Mouse (Mus musculus) thymus, adult 2 months (tissue): Measurements from ENCODE around the gene Igfbp7. TPM values are rescaled to one million over a fixed set of nuclear protein-coding genes. Genes with fewer than 3 reads are reported as not detected.
A peak's percentile ranks its signal among the peaks of the same experiment; 100 is the strongest.

Experiments
- DNase-seq: peaks from one replicate; pipeline ENCODE4 v3.0.0; 2021
- H3K27ac ChIP-seq: fragments of 200-500 bp; 2 replicates; pipeline ENCODE4 v1.5.1; 2012; ENCODE audit warnings: low read length, control low read depth; ENCODE audit not compliant: control insufficient read depth, insufficient read depth
- H3K27me3 ChIP-seq: fragments of 200-500 bp; 2 replicates; pipeline ENCODE4 v1.6.1; 2012; ENCODE audit warnings: mild to moderate bottlenecking, low read length, moderate library complexity, mixed read lengths; ENCODE audit not compliant: control insufficient read depth, insufficient read depth
- H3K36me3 ChIP-seq: fragments of 200-500 bp; 2 replicates; pipeline ENCODE4 v1.6.1; 2012; ENCODE audit warnings: mild to moderate bottlenecking, low read length, moderate library complexity; ENCODE audit not compliant: control insufficient read depth, insufficient read depth
- H3K4me1 ChIP-seq: fragments of 200-500 bp; replicated peaks from 2 replicates; pipeline ENCODE4 v1.6.1; 2012; ENCODE audit warnings: low read length; ENCODE audit not compliant: control insufficient read depth, insufficient read depth
- H3K4me3 ChIP-seq: fragments of 200-500 bp; 2 replicates; pipeline ENCODE4 v1.5.1; 2012; ENCODE audit warnings: mild to moderate bottlenecking, low read length, control low read depth, moderate library complexity; ENCODE audit not compliant: control insufficient read depth, insufficient read depth
- CTCF ChIP-seq: fragments of 200-500 bp; IDR thresholded peaks from 2 replicates; pipeline ENCODE4 v1.5.1; 2012; ENCODE audit warnings: mild to moderate bottlenecking, control low read depth, low read length, moderate library complexity, borderline replicate concordance; ENCODE audit not compliant: control insufficient read depth, poor library complexity, insufficient read depth; ENCODE audit errors: extremely low read depth
- POLR2A ChIP-seq: fragments of 200-500 bp; IDR thresholded peaks from 2 replicates; pipeline ENCODE4 v1.6.1; 2012; ENCODE audit warnings: mild to moderate bottlenecking, low read length, control low read depth, moderate library complexity; ENCODE audit not compliant: control insufficient read depth, poor library complexity, insufficient read depth; ENCODE audit errors: extremely low read depth
- WGBS: fragments of 180-500 bp; shearing (Covaris S2); methylation state at CpG from one replicate; pipeline ENCODE4 v1.1.7; 2018; 5-methylcytosine and 5-hydroxymethylcytosine counted together
- polyA plus RNA-seq: library from polyadenylated mRNA; depleted of rRNA; stranded (reverse); fragments of >200 nt; gene quantifications from 2 replicates; pipeline ENCODE4 v1.2.3, GENCODE M21; 2012

Igfbp7 gene
- polyA plus RNA-seq, 1 experiment: 370 TPM

DNA sequence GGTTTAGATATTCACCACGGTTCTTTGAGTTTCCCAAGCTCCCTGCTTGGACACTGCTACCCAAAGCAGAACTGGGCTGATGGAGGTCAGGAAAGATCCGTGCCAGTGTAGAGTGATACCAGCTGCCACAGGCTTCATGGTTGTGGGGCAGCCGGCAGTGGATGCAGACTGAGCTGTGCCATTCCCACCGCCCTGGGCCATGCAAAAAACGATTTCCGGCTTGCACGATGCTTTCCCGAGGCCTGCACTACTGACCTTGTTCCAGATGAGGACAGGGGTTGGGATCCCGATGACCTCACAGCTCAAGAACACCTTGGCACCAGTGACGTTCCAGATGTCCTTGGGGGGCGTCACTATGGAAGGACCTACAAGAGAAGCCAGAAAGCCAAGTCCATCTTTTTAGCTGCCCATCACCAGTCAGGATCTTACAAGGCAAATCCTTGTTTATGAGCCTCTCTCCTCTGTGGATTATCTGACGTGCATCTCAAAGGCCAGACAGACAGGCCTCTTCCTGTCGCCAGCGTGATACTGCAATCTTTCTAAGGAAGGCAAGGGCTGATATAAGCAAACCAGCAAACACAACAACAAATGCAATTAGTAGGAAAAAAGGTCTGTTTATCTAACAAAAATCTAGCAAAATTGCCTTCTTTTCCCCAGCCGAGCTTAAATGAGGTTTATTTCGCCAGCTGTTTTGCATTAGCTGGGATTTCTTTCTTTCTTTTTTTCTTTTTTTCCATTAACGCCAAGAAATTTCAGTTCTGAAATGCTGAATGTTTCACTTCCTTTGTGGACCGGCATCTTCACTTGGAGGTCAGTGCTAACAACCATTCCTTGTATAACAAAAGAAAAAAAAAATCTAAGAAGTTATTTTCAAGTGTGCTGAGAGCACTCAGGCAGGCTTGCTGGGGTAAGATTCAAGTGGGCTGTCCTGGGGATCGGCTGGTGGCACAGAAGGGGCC is 52.3 kb downstream of the Igfbp7 start:
- H3K27me3 ChIP-seq: no peaks in the 10 kb centered on the region
- DNase-seq: no peak
- H3K4me1 ChIP-seq: peaks cover 25% of the 10 kb centered on the region
- H3K4me3 ChIP-seq: no peak overlapping the region
- 91% methylated on average over 19 of the region's 19 CpGs for WGBS
- H3K27ac ChIP-seq: no peak overlapping the region
- no peaks in the 10 kb centered on the region for H3K36me3 ChIP-seq
- TF ChIP-seq CTCF (no peak), POLR2A (no peak)

DNA sequence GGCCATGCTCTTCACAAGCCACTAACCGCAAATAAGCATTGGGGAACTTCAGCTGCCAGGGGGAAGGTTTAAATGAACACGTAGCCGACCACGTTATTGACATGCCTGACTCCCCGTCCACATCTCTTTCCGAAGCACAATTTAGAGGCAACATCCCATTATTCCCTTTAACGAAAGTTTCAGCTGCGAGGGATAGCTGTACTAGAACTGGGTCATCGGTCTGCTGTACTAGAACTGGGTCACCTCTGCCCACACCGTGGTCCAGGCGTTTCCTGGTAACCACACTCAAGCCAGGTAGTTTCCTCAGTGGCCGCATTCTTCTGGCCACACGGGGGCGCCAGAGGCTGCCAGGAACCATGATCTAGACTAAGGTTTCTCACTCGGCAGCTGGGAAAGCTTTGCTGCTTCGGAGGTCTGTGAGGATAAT is 53.5 kb downstream of the Igfbp7 start:
- 1% methylated on average over 16 of the region's 16 CpGs for WGBS
- Histone ChIP-seq H3K27me3 (no peaks in the 10 kb centered on the region), H3K4me1 (peaks cover 25% of the 10 kb centered on the region), H3K4me3 (no peak overlapping the region), H3K36me3 (peaks cover 5% of the 10 kb centered on the region; the same call in 1 of the 2 replicates), H3K27ac (no peak overlapping the region)
- DNase-seq: peak; percentile 79
- TF ChIP-seq POLR2A (no peak), CTCF (peak; percentile 99)

DNA sequence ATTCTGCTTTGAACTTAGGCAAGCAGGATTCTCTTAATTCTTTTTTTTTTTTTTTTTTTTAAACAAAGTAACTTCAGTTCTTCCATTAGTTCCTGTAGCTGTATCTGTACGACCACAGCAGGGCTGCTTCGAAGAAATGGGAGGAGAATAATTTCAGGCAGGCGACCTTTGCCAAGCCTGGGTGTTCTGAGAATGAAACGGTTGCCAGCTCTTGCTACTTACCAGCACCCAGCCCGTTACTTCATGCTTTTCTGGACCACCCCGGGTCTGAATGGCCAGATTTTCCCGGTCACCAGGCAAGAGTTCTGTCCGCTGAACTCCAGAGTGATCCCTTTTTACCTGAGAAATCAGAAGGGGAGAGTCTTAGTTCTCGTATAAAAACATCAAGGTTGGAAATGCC is 56.1 kb downstream of the Igfbp7 start:
- TF ChIP-seq POLR2A: no peak
- TF ChIP-seq CTCF: no peak
- Histone ChIP-seq H3K36me3 (peaks cover 29% of the 10 kb centered on the region), H3K4me3 (no peak overlapping the region), H3K27me3 (no peaks in the 10 kb centered on the region), H3K27ac (no peak overlapping the region), H3K4me1 (peaks cover 14% of the 10 kb centered on the region)
- DNase-seq: no peak
- whole genome bisulfite sequencing: 66% methylated on average over 9 of the region's 9 CpGs

DNA sequence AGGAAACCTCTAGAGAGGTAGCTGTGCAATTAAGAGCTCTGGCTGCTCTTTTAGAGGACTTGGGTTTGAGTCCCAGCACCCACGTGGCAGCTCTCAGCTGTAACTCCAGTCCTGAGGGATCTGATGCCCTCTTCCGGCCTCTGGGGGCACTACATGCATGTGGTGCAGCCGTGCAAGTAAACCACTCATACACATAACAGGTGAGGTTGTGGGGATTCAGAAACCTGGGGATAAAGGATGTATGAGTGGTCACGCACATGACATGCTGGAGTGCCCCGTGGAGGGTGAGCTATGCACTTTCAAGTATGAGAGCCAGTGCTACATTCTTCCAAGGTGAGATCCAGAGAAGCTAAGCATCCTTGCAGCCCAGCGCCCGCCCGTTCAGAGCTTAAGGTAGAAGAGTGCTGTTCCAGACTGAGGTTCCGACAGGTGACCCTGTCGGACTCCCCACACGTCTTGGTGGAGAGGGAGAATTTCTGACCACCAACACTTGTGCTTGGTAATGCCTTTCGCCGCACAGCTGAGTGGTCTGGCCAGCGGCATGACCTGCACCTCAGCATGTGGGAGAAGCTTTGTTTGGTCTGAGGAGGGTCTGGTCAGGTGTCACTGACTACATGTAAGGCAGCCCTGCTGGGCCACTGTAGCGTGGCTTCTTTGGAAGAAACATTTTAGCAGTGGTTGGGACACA is 57.7 kb downstream of the Igfbp7 start:
- H3K4me1 ChIP-seq: peaks cover 14% of the 10 kb centered on the region
- H3K27ac ChIP-seq: no peak overlapping the region
- DNase-seq: no peak
- H3K27me3 ChIP-seq: no peaks in the 10 kb centered on the region
- peaks cover 41% of the 10 kb centered on the region for H3K36me3 ChIP-seq
- 98% methylated on average over 15 of the region's 15 CpGs for WGBS
- H3K4me3 ChIP-seq: no peak overlapping the region
- no peak for TF ChIP-seq CTCF
- TF ChIP-seq POLR2A: no peak

DNA sequence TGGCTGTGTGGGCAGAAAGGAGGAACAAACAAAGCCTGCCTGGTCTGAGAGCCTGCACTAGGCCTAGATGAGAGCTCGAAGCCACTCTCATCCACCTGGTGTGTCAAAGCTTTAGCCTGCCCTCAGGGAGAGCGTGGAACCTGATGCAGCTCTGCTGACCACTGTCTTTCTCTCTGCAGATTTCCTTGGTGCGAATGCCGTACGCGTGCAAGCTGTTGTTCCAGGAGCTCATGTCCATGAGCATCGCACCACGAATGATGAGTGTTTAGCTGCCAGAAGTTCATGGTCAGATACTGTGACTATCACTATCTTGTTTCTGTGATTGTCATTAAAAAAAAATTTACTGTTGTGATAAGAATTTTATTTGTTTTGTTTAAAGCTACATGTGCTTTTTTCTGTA is 58.9 kb downstream of the Igfbp7 start:
- Histone ChIP-seq H3K4me3 (no peak overlapping the region), H3K27me3 (no peaks in the 10 kb centered on the region), H3K36me3 (peaks cover 52% of the 10 kb centered on the region), H3K27ac (no peak overlapping the region), H3K4me1 (peaks cover 5% of the 10 kb centered on the region)
- WGBS: 97% methylated on average over 8 of the region's 8 CpGs
- no peak for TF ChIP-seq POLR2A
- DNase-seq: no peak

DNA sequence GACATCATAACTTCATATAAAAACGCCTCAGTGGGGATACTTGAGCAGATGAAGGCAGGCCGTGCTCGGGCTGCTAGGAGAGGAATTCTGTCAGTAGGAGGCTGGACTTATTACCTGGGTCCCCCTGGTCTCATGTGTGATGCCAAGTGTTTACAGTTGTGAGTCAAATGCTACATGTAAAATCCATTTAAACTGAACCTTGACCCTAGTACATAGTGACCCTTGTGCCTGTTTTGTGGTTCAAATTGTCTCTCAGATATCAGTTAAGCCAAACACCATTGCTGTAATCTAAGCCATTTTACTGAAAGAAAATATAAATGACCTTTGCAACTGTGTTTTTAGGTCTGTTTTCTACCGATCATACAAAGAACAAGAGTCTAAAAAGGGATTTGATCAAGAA is 67.8 kb downstream of the Igfbp7 start:
- Histone ChIP-seq H3K4me1 (no peaks in the 10 kb centered on the region), H3K4me3 (no peak overlapping the region), H3K36me3 (peaks cover 90% of the 10 kb centered on the region), H3K27ac (no peak overlapping the region), H3K27me3 (no peaks in the 10 kb centered on the region)
- TF ChIP-seq CTCF (no peak), POLR2A (no peak)
- 100% methylated on average over 4 of the region's 4 CpGs for WGBS
- no peak for DNase-seq

DNA sequence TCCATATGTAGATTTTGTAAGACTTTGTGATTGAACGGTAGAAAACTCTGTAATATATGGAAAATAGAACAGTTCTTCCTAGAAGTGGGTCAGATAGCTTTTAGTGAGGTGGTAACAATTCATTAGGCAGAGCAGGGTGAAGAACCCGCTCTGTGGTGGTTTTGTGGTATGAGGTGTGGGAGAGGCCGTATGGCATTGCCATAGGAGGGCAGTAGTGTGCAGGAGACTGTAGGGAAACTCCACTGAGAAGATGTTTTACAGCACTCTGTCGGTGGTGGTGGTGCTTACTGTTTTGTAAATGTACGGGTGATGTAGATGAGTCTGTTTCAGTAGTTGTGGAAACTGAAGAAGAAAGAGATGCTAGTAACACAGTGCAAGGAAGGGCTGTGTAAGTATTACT is 77.7 kb downstream of the Igfbp7 start:
- 62% methylated on average over 5 of the region's 5 CpGs for WGBS
- H3K36me3 ChIP-seq: peaks cover 83% of the 10 kb centered on the region
- no peaks in the 10 kb centered on the region for H3K27me3 ChIP-seq
- no peaks in the 10 kb centered on the region for H3K4me1 ChIP-seq
- DNase-seq: no peak
- no peak overlapping the region for H3K27ac ChIP-seq
- no peak for TF ChIP-seq POLR2A
- TF ChIP-seq CTCF: no peak
- H3K4me3 ChIP-seq: no peak overlapping the region
